Mouse (Mus musculus): ENCODE results near the gene Fam198b.

Fam198b gene

DNA sequence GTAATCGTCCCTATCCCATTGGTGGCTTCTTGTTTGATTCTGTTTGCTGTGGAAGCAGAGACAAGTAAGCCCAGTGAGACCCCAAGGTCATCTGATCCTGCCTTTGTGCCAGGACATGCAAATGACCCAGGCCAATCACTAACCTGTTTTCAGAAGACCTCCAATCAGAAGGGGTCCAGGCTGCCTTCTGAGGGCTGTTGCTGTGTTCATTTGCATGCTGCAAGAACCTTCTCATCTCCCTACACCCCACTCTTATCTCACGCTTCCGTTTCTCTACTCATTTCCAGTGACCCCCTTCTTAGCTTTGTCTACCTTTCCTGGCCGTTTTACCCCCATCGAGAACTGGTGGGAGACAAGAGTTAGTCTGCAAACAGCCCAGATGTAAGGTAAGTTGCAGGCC is at the start of gene Fam198b:
TSS of gene Fam198b (plus strand) at position 229 of the 400 bp plus-strand sequence.
- DNase-seq (ENCODE audit: low read depth, low spot score) = no peak

DNA sequence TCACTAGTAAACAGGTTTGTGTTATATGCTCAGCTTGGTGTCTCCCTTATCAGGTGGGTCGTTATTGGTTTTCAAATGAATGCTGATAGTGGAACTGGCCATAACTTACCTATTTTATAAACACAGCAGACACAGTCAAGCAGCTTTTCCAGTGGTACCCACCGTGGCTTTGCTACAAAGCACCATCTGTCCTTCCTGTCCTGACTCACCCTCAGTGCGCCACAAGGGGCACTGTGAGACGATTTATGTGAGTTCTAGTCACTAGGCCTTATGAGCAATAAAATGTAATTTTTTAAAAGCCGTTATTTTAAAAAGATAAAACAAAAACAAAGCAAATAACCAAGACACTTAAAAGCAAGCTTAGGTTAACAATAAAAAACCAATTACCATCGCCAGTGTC is 45.6 kb upstream of the Fam198b start:
- DNase-seq (ENCODE audit: low read depth, low spot score) = no peak

DNA sequence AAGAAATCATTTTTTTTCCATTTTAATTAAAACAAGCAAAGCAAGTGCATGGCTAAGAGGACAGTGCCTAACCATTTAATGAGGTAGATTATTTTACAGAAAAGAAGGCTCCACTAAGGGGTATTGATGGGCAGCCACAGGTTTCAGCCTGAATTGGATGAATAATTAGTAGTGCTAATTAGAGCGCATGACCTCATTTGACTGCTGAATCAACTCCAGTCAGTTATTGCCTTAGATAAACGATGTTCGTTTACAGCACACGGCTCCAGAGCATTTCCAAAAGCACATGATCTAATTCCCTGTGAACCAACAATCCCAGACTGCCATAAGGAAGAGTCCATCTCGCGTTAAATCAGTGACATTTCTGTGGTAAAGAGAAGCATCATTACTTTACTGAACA is 42.9 kb upstream of the Fam198b start:
- no peak for DNase-seq (ENCODE audit: low read depth, low spot score)

DNA sequence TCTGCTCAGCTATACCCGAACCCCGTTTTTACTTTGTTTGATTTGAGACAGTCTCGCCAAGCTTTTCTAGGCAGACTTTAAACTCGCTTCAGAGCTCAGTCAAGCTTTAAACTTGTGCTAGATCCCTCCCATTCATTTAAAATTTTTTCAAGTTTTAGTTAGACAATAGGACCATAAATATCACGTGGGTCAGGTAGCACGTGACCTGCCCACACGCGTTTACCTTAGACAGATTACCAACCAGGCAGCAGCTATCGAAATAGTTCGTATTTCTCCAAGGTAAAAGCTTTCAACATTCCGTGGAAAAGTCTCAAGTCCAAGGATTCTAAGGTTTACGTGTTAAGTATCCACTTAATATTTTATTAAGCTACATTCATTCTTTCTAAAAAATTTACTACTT is 42.2 kb upstream of the Fam198b start:
- DNase-seq (ENCODE audit: low read depth, low spot score) = peak; percentile 31

DNA sequence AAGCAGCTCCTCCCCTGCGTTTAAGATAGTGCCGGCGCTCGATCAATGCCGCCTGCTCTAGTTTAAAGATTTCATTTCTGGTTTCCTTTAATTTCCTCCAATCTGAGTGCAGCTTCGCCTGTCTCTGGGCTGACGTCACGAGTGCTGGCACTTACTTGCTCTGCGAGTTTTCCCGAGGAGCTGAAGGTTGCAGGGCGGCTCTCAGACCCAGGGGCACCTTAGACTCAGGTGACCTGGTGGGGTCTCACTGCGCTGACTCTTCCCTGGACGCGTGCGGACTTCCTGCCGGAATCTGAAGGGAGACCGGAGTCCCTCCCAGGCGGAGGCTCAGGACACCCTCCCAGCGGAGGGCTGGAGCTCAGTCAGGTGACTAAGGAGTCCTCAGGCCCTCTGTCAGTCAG is 41.7 kb upstream of the Fam198b start:
- DNase-seq (ENCODE audit: low read depth, low spot score) = peak; percentile 28

DNA sequence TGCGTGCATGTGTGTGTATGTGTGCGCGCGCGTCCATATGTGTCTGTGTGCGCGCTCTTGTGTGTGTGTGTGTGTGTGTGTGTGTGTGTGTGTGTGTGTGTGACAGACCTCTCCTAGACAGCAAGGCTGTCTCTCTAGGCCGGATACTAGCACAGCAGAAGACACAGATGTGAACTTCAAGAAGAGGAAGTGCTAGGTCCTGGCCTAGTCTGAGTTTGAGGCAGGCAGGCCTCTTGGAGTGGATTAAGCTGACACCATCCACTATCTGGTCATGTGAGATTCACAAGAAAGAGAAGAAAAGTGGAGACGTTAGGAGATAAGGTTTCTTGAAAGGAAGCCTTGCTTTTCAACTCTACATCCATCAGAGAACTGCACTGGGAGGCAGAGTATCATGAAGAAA is 40.3 kb upstream of the Fam198b start:
- no peak for DNase-seq (ENCODE audit: low read depth, low spot score)

DNA sequence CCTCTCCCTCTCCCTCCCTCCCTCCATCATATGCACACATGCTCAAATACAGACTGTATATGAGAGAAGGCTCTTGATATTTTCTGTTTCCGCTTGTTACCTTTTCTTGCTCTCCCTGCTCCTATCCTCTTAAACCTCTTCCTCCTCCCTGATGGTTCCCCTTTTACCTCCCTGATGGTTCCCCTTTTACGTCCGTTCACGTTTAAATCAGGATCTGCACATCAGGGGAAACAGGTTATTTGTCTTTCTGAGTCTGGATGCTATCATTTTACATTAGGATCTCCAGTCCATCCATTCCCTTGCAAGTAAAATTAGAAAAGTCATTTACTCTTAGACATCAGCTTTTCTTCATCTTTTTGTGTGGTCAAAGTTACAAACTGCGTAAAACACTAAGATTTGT is 37.7 kb upstream of the Fam198b start:
- DNase-seq (ENCODE audit: low read depth, low spot score) = no peak

DNA sequence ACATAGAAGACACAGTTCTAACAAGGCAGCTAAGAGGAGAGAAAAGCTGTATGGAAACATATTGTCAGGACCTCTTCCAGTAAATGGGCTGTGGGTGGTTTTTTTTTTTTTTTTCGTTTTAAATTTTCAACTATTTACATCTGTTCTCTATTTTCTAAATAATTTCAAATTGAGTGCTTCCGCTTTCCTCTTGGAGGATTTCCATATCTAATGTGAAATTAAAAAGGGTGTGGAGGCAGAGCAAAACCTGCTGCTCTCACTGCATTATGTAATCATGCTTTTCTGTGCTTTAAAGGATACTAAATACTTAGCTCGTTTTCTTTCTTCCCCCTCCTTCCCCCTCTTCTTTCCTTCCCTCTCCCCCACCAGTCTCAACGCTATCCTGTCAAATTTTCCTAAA is 35.5 kb upstream of the Fam198b start:
- no peak for DNase-seq (ENCODE audit: low read depth, low spot score)

DNA sequence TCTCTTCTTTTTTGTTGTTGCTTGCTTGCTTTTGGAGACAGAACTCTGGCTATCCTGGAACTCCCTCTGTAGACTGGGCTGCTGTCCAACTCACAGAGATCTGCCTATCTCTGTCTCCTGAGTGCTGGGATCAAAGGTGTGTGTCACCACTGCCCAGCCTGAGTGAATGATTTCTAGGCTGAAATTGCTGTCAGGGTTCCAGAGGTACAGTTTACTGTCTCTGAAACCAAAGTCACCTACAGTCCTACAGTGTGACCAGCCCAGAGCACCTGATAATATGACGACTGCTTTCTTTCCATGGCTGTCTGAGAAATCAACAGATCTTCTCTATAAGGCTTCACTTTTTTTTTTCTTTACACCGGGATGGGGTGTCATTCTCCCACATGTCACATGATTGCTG is 34.7 kb upstream of the Fam198b start:
- no peak for DNase-seq (ENCODE audit: low read depth, low spot score)

DNA sequence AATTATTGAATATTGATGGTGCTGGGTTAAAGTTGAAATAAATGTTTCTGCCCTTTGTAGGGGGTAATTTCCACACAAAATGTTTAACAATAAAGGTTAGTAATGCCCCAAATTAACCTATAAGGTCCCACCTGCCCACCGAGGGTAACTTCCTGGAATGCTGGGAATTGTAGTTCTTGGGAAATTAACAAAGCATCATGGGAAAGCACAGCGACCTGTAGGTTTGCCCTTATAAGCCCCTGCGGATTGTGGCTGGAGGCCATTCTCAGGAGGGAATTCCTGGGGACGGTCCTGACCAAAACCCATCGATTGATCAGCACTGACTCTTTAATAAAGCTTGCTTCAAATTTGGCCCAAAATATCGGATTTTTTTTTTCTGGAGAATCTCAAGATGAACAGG is 33.7 kb upstream of the Fam198b start:
- no peak for DNase-seq (ENCODE audit: low read depth, low spot score)

DNA sequence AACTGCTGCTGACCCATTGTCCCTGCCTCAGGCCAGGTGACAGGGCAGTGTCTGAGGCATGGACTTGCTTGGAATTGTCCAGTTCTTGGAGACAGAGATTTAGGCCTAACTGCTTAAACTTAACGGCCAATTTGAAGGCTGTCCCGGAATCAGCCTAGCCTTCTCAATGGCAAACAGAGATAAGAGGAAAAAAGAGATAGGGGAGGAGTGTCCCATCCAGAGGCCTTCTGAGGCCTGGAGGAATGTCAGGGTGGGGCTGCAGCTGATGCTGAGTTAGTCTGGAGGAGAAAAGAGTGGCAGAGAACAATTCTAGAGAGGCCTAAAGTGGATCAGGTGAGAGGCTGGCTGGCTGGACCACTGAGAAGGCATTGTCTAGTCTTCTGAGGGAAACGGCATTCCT is 32.2 kb upstream of the Fam198b start:
- no peak for DNase-seq (ENCODE audit: low read depth, low spot score)

DNA sequence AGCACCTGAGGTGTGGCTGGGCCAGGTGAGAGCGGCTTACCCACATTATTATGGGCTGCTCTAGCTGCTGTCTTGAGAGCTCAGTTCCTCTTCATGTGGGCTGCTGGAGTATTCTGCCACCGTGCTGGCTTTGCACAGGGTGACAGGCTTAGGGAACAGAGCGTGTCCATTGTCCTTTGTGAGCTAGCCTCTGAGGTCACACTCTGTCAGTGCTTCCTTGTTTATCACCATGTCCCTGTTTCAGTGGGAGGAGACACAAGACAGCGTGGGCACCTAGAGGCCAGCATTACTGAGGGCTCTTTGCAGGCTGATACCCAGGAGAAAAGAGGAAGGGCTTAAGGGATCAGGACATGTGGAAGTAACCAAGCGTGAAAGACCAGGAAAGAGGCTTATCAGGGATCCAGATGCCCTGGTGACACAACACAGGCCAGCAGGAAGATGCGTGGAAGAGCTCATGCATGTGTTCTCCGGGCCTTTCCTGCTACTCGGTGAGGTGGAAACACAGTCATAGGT is 31.6 kb upstream of the Fam198b start, which contains the start of gene Tmem144:
TSS of gene Tmem144 (minus strand) at position 120 of the 513 bp plus-strand sequence.
- no peak for DNase-seq (ENCODE audit: low read depth, low spot score)

DNA sequence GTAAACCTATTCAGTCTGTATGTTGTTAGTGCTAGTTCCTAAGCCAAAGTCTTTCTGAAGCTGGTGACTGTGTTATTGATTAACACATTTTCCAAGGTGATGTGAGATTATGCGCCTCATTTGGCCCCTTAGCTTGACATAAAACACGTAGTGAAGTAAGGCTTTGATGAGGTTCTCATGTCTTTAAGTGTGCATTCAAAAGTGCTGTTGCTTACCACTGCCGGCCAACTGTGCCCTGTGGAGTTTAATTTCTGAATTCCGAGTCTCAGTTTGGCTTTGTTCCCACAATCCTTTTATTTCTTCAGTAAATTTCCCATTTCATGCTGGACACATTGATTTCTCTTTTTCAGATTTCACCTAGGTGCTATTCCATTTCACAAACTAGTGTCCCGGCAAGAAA is 26.6 kb upstream of the Fam198b start:
- DNase-seq (ENCODE audit: low read depth, low spot score) = no peak

DNA sequence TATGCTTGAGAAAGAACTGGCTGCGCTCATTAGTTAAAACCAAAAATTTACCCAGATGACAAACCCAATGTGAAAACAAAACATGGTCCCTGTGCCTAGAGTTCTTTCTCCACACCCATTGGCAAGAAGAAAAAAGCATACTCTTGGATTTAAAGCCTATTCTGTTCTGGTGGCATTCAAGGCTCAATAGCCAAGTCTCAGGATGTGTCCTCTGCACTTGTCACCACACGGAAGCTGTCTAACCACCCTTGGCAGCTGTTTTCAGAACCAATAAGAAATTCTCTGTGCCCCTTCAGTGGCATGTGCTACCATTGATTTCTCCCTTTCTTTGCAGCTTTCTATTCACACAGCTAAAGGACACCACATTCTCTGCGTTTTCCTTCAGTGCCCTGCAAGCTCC is 26.1 kb upstream of the Fam198b start:
- DNase-seq (ENCODE audit: low read depth, low spot score) = no peak

DNA sequence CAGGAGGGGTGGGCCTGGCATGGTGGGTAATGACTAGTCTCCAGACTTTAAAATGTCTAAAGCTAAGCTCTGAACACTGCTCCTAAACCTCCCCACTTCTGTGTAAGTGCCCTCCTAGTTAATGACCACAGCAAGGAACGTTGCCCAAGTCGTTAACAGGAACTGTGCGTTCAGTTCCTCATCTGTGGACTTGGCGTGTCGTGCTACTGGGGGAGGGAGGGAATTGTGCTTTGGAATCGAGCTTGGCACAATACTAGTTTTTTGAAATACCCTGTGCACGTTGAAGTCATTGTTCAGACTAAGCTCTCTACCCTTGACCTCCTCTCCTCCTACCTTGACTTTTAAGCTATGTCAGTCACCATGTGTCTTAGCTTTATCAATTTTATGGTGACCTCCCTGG is 19.5 kb upstream of the Fam198b start:
- DNase-seq (ENCODE audit: low read depth, low spot score) = no peak

DNA sequence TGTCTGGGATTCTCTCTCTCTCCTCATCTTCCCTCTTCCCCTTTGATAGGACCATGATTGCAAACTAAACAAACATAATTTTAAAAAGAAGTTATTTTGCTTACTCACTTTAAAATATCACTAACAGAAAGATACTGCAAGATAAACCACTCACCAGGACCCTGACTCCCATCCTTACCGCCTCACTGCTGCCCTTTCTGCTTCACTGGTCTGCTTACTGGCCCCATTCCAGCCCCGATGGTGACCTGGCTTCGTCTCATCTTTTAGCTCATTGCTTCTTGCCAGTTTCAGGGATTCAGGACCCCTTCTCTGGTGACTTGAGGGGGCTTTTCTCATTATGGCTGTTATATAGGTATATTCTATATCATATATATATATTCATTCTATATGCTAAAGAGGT is 18.2 kb upstream of the Fam198b start:
- DNase-seq (ENCODE audit: low read depth, low spot score) = no peak

DNA sequence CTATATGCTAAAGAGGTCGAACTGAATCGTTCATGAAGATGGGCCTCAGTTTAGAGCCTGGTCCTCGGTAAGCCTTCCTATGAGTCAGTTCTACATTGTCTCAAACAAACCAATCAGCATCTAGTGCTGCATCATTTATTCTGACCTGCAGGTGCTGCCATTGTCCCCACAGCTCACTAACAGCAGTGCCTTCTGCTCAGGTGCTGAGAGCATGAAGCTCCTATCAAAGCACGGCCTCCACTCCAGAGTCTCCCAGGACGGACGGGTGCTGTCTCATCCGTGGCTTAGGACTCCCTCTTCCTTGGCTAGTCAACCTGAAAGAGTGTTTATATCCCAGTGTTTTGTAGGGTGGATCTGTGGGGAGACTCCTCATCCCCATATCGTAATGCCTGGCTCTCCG is 17.8 kb upstream of the Fam198b start:
- no peak for DNase-seq (ENCODE audit: low read depth, low spot score)

DNA sequence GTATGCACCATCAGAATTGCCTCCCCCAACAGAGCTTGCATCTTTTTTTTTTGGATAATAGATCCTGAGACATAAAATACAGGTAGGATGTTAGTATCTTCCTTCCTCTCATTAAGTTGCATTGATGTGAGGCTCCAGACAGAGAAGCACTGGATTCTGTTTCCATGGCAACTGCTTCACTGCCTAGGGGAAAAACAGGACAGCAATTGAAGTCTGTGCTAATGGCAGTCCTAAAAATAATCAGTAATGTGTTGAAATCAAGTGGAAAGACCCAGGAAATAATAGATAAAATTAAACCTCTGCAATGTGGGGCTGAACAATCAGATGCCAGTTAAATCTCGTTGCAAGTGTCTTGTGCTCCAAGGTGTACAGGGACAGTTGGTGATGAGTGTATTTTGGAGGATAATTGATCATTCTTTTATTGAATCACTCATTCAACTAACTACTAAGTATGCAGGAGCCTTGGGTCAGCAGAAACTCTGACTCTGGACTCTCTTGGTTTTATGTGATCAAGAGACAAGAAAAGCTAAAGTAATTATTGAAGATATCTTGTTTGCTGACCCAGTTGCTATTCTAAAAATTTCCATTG is 17.1 kb upstream of the Fam198b start:
- no peak for DNase-seq (ENCODE audit: low read depth, low spot score)

DNA sequence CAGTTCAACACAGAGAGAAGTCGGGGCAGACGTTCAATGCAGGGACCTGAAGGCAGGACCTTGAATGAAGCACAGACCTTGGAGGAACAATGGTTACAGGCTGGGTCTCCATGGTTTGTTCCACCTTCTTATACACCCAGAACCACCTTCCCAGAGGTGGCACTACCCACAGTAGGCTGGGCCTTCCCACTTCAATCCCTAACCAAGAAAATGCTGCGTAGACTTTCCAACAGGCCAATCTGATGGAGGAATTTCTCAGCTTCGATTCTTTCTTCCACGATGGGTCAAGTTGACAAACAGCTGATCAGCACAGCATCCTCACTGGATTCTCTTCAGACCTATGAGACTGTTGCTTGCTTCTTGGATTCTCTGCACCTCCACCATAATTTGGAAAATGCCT is 8.9 kb upstream of the Fam198b start:
- no peak for DNase-seq (ENCODE audit: low read depth, low spot score)

DNA sequence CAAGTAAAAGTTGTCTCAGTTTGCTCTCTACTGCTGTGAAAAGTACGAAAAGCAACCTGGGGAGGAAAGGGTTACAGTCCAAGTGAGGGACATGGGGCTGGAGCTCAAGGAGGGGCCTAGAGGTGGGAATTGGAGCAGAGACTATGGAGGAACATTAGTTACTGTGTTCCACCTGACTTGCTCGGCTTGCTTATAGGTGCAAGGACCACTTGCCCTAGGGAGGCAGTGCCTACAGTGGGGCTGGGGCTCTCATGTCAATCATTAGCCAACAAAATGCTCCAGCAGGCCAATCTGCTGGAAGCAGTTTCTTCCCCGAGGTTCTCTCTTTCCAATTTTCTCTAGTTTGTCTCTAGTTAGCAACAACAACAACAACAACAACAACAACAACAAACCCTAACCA is 6.0 kb upstream of the Fam198b start:
- no peak for DNase-seq (ENCODE audit: low read depth, low spot score)

DNA sequence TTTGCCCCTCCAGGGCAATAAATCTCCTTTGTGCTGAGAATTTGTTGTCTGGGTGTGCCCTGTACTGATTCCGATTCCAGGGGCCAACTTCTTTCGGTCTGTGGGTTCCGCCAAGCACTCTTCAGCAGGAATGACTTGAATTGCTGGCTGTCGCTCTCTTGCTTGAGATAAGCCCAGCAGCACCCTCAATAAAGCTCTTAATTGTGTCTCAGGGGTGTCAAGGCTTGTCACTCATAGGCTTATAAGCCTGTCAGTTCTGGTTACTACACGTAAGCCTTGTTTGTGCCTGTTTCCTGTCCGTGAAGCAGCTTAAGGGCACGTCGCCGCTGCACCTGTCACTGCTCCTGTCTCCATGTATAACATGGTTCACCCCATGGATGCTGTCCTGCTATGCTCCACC is 5.1 kb upstream of the Fam198b start:
- DNase-seq (ENCODE audit: low read depth, low spot score) = no peak

DNA sequence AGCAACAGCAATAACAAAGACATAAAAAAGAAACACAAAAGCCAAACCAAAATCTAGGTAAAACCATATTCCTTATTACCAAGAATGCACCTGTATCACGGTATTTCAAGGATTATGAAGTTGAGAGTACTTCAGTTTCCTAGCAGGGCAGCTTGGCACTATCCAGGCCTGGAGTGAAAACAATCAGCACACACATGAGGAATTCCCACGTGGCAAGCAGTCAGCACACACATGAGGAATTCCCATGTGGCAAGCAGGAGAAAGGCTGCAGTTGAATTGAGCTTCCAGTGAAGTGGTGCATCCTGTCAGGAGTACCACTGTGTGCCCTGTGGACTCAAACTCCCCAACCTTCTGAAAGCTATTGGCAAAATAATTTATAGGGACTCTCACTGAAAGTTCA is 2.7 kb upstream of the Fam198b start:
- DNase-seq (ENCODE audit: low read depth, low spot score) = no peak

DNA sequence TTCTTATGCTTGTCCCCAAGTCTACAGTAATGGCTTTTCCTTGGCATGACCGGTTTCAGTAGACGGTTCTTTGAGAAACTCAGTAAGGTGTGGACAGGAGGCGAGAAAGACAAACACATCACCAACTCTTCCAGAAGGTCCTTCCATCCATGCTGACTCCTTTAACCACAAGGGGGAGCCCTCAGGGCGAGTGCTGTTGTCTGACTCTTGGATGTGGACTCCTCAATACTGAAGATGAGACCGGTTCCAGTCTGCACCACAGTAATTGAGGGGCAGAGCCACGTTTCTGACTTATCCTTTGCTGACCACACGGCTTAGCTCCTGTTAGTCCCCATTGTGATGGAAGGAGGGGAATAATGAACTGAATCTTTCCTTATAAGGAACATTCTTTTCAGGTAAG is 1.2 kb upstream of the Fam198b start:
- DNase-seq (ENCODE audit: low read depth, low spot score) = peak; percentile 36

DNA sequence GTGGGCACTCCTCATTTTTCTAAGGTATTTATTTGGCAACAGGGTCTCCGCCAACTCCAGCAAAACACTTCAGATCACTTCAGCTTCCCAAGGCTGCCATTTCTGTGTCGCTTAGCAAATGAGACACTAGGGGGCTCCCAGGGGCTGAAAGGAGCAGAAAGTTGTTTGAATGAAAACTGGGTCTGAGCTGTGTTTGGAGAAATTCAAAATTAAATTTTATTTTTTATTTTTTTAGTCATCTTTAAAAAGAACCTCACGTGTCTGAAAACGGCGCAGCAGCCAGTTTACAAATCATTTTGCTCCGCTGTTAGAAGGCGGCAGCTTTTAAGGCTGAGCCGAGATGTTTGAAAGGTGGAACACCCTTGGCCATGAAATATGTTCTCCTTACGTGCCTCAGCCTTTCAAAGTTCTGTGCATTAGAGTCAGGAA is 442 bp downstream of the Fam198b start:
- no peak for DNase-seq (ENCODE audit: low read depth, low spot score)

Data from c-Kit-negative CD71-positive TER-119-positive erythroid progenitor cells, embryonic 14.5 days (primary cell).